Mouse (Mus musculus) midbrain, postnatal 0 days (tissue): ENCODE data around the gene Btbd11. TPM values are rescaled to one million over a fixed set of nuclear protein-coding genes. Genes with fewer than 3 reads are reported as not detected.

Experiments
- ATAC-seq: fragments of 200-750 bp; cut with Nextera tagmentation; 2 replicates; pipeline ENCODE4 v1.8.0; 2017; ENCODE audit warnings: moderate number of reproducible peaks, mild to moderate bottlenecking, moderate TSS enrichment, moderate library complexity; ENCODE audit not compliant: low FRiP score
- DNase-seq: peaks from one replicate; pipeline ENCODE4 v3.0.0-alpha.2; 2015; ENCODE audit warnings: low spot score
- H3K27ac ChIP-seq: fragments of 300-500 bp; sonication (generic); 2 replicates; pipeline ENCODE4 v1.5.1; 2014; ENCODE audit warnings: low read depth, mild to moderate bottlenecking, low read length, mixed read lengths
- H3K27me3 ChIP-seq: fragments of 300-500 bp; sonication (generic); 2 replicates; pipeline ENCODE4 v1.6.1; 2014; ENCODE audit warnings: low read length, control low read depth, mixed read lengths; ENCODE audit not compliant: insufficient read depth
- H3K36me3 ChIP-seq: fragments of 300-500 bp; sonication (generic); 2 replicates; pipeline ENCODE4 v1.6.1; 2014; ENCODE audit warnings: low read length, control low read depth, mixed read lengths; ENCODE audit not compliant: insufficient read depth
- H3K4me1 ChIP-seq: fragments of 300-500 bp; sonication (generic); 2 replicates; pipeline ENCODE4 v1.6.1; 2014; ENCODE audit warnings: mild to moderate bottlenecking, control low read depth, antibody characterized with exemption, low read length, mixed read lengths; ENCODE audit not compliant: insufficient read depth
- H3K4me2 ChIP-seq: fragments of 300-500 bp; sonication (generic); 2 replicates; pipeline ENCODE4 v1.6.1; 2014; ENCODE audit warnings: low read depth, mild to moderate bottlenecking, low read length, mixed read lengths; ENCODE audit not compliant: poor library complexity, severe bottlenecking
- H3K4me3 ChIP-seq: fragments of 300-500 bp; sonication (generic); 2 replicates; pipeline ENCODE4 v1.5.1; 2014; ENCODE audit warnings: low read depth, mild to moderate bottlenecking, low read length, moderate library complexity
- H3K9ac ChIP-seq: fragments of 300-500 bp; sonication (generic); replicated peaks from 2 replicates; pipeline ENCODE4 v1.6.1; 2014; ENCODE audit warnings: mild to moderate bottlenecking, low read length, moderate library complexity, mixed read lengths; ENCODE audit not compliant: poor library complexity, severe bottlenecking
- H3K9me3 ChIP-seq: fragments of 300-500 bp; sonication (generic); 2 replicates; pipeline ENCODE4 v1.6.1; 2016; ENCODE audit warnings: low read length, control low read depth
- CTCF ChIP-seq: IDR thresholded peaks from 2 replicates; pipeline ENCODE4 v1.5.1; 2016; ENCODE audit warnings: antibody characterized with exemption, mild to moderate bottlenecking
- WGBS: fragments of 180-500 bp; shearing (Covaris S2); extraction: QIAGEN DNeasy Blood & Tissue Kit; methylation state at CpG from one replicate; pipeline ENCODE4 v1.1.7; 2014; 5-methylcytosine and 5-hydroxymethylcytosine counted together
- polyA plus RNA-seq: library from polyadenylated mRNA; unstranded; fragments of >200 nt; fragmentation: Nextera tagmentation; extraction: Ambion mirVana; gene quantifications from 2 replicates; pipeline ENCODE4 v1.2.1, GENCODE M21; 2015
- total RNA-seq: library from RNA; depleted of rRNA; stranded (reverse); fragments of >200 nt; gene quantifications from 2 replicates; pipeline ENCODE4 v1.2.3, GENCODE M21; 2014

Btbd11 gene
- total and polyA plus RNA-seq, 2 experiments from 2014 or later = 17.1 to 47.4 TPM

GRCm38 (mm10) chr10:85525267-85526015 is 138.8 kb downstream of the Btbd11 start:
- 0 out of 2 replicates have a peak, but pooled peaks have one; percentile 24 for ATAC-seq
- 25% methylated on average over 7 of the region's 7 CpGs for WGBS

GRCm38 (mm10) chr10:85526657-85527056 is 140.0 kb downstream of the Btbd11 start:
- Histone ChIP-seq H3K27ac (no peak overlapping the region; the same call in 1 of the 2 replicates), H3K4me2 (no peak overlapping the region), H3K27me3 (no peaks in the 10 kb centered on the region), H3K4me3 (no peak overlapping the region), H3K36me3 (no peaks in the 10 kb centered on the region), H3K9ac (0 out of 2 replicates have a peak overlapping the region, but pooled peaks have one; percentile 24), H3K9me3 (no peaks in the 10 kb centered on the region), H3K4me1 (peaks cover 7% of the 10 kb centered on the region)
- ATAC-seq = no peak; the same call in 1 of the 2 replicates
- WGBS = 68% methylated on average over 2 of the region's 2 CpGs
- DNase-seq = peak; percentile 54
- TF ChIP-seq CTCF = no peak

More at GRCm38 (mm10) chr10:85525267-85526015, 138.8 kb downstream of the Btbd11 start:
- TF ChIP-seq CTCF = no peak
- peak overlapping the region; percentile 39 for H3K27ac ChIP-seq
- no peaks in the 10 kb centered on the region for H3K36me3 ChIP-seq
- peak; percentile 31 for DNase-seq
- no peak overlapping the region for H3K4me3 ChIP-seq
- H3K9me3 ChIP-seq = no peaks in the 10 kb centered on the region
- H3K27me3 ChIP-seq = no peaks in the 10 kb centered on the region
- H3K9ac ChIP-seq = no peak overlapping the region
- peaks cover 7% of the 10 kb centered on the region for H3K4me1 ChIP-seq
- no peak overlapping the region for H3K4me2 ChIP-seq

GRCm38 (mm10) chr10:85527722-85528121 is 141.1 kb downstream of the Btbd11 start:
- H3K9me3 ChIP-seq = no peaks in the 10 kb centered on the region
- H3K9ac ChIP-seq = no peak overlapping the region
- H3K4me3 ChIP-seq = no peak overlapping the region
- H3K27ac ChIP-seq = no peak overlapping the region
- H3K36me3 ChIP-seq = no peaks in the 10 kb centered on the region
- DNase-seq (no peak), ATAC-seq (no peak)
- peaks cover 7% of the 10 kb centered on the region for H3K4me1 ChIP-seq
- TF ChIP-seq CTCF = no peak
- H3K27me3 ChIP-seq = no peaks in the 10 kb centered on the region
- WGBS = 62% methylated on average over 4 of the region's 4 CpGs
- H3K4me2 ChIP-seq = no peak overlapping the region

GRCm38 (mm10) chr10:85533192-85533710 is 146.6 kb downstream of the Btbd11 start:
- DNase-seq (peak; percentile 40), ATAC-seq (no peak)
- no peak overlapping the region for H3K4me3 ChIP-seq
- 17% methylated on average over 7 of the region's 7 CpGs for WGBS
- H3K27ac ChIP-seq = no peak overlapping the region
- H3K36me3 ChIP-seq = no peaks in the 10 kb centered on the region
- TF ChIP-seq CTCF = no peak
- H3K27me3 ChIP-seq = no peaks in the 10 kb centered on the region
- no peak overlapping the region for H3K9ac ChIP-seq
- no peaks in the 10 kb centered on the region for H3K4me1 ChIP-seq
- H3K4me2 ChIP-seq = no peak overlapping the region
- no peaks in the 10 kb centered on the region for H3K9me3 ChIP-seq

GRCm38 (mm10) chr10:85538051-85538753 is 151.6 kb downstream of the Btbd11 start:
- Histone ChIP-seq H3K9ac (no peak overlapping the region), H3K4me3 (no peak overlapping the region), H3K27ac (no peak overlapping the region), H3K4me1 (0 out of 2 replicates have a peak, but pooled peaks cover 3% of the 10 kb centered on the region), H3K9me3 (no peaks in the 10 kb centered on the region), H3K4me2 (no peak overlapping the region), H3K27me3 (no peaks in the 10 kb centered on the region), H3K36me3 (no peaks in the 10 kb centered on the region)
- DNase-seq (no peak), ATAC-seq (no peak)
- WGBS = 95% methylated on average over 11 of the region's 11 CpGs
- TF ChIP-seq CTCF = no peak
